Mouse (Mus musculus): ENCODE measurements around the gene Cwc15. TPM values are rescaled to one million over a fixed set of nuclear protein-coding genes. Genes with fewer than 3 reads are reported as not detected.

The Cwc15 gene
- polyA plus RNA-seq, 1 experiment from 2014 or later, result 176 TPM

DNA sequence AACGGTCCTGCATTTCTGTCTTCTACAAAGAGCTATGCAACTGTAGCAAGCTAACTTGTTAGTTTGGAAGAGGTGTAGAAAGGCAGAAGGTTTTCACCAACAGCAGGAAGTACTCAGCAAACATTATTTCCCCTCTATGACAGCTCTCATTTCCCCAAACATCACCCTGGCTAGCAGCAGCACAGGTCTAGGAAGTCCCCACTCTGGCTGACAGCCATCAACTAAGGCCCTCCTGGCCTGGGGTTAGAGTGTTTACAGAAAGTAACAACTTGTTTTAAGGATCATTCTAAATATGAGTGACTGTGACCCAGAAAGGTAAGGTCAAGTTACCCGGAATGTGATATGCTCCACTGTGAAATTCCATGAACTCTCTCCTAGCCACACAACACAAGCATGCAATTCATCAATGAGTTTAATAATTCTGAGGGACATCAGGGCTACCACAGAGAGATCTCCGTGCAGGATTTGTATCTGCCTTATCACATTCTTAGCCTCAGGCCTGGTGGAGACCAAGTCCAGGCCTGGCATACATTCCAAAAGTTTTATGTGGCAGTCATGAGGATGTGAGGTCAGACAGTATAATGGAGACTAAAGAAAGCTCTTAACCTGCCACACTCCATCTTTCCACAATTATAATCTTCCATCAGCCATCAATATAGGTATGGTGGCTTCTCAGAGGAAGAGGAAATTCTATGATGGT, 20.7 kb downstream of the Cwc15 start:
- Histone ChIP-seq H3K4me3 (no peak overlapping the region), H3K36me3 (no peaks in the 10 kb centered on the region), H3K9me3 (no peaks in the 10 kb centered on the region), H3K4me2 (replicated peaks) (no peak overlapping the region), H3K27me3 (no peaks in the 10 kb centered on the region), H3K27ac (no peak overlapping the region), H3K9ac (no peak overlapping the region), H3K4me1 (peaks cover 11% of the 10 kb centered on the region)
- 29% methylated on average over 3 of the region's 3 CpGs for WGBS
- ATAC-seq (ENCODE audit: insufficient number of reproducible peaks, insufficient read depth, low FRiP score, low TSS enrichment), result no peak

DNA sequence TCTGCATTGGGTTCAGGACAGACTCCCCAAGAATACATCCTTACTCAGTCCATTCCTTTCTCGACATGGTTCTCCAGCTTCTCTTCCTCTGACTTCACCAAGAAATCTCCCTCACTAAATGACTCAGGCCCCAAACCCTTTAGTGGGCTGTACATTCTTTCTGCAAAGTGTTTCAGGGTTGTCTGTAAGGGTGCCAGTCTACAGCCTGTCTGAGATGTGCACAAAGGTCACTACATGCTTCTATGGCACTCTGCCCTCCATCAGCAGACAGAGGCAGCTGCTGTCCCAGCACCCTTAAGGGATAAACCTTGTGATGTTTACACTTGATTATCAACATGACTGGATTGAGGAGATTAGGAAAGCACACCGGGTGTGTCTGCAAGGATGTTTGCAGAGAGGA, 21.3 kb downstream of the Cwc15 start:
- H3K9me3 ChIP-seq, result no peaks in the 10 kb centered on the region
- H3K4me1 ChIP-seq, result peaks cover 11% of the 10 kb centered on the region
- H3K4me2 ChIP-seq (replicated peaks), result no peak overlapping the region
- H3K36me3 ChIP-seq, result no peaks in the 10 kb centered on the region
- ATAC-seq (ENCODE audit: insufficient number of reproducible peaks, insufficient read depth, low FRiP score, low TSS enrichment), result no peak
- H3K27me3 ChIP-seq, result no peaks in the 10 kb centered on the region
- no peak overlapping the region for H3K4me3 ChIP-seq
- WGBS, result 57% methylated on average over 2 of the region's 2 CpGs
- no peak overlapping the region for H3K9ac ChIP-seq
- H3K27ac ChIP-seq, result no peak overlapping the region

DNA sequence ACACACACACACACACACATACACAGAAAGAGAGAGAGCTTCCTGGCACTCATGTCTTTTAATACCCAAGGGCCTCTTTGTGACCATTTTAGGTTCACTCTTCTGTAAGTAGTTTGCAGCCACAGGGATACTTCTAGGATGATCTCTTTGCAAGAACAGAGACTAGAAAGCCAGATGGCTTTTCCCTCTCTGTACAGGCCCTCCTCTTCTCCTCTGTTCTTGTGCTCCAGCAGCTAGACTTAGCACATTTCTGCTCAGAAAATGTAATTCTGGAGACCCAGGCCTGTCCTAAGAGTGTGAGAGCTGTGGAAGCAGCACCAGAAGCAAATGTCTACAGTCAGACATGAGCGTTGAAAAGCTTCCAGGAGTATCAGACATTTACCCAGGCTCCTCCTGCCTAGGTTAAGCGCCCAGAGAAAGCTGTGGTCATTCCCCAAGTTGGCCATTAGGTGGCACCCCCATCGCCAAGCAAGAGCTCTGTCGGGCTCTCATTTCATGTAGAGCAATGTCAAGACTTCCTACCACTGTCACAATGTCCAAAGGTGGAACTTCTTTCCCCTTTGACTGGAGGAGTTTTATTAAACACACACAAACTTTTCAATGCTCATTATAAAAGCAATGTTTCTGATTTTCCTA, 23.1 kb downstream of the Cwc15 start:
- ATAC-seq (ENCODE audit: insufficient number of reproducible peaks, insufficient read depth, low FRiP score, low TSS enrichment), result no peak
- Histone ChIP-seq H3K27me3 (no peaks in the 10 kb centered on the region), H3K36me3 (no peaks in the 10 kb centered on the region), H3K4me3 (no peak overlapping the region), H3K4me1 (peaks cover 8% of the 10 kb centered on the region), H3K27ac (no peak overlapping the region), H3K9me3 (no peaks in the 10 kb centered on the region), H3K9ac (no peak overlapping the region), H3K4me2 (replicated peaks) (no peak overlapping the region)
- whole genome bisulfite sequencing, result 11% methylated on average over 4 of the region's 4 CpGs

DNA sequence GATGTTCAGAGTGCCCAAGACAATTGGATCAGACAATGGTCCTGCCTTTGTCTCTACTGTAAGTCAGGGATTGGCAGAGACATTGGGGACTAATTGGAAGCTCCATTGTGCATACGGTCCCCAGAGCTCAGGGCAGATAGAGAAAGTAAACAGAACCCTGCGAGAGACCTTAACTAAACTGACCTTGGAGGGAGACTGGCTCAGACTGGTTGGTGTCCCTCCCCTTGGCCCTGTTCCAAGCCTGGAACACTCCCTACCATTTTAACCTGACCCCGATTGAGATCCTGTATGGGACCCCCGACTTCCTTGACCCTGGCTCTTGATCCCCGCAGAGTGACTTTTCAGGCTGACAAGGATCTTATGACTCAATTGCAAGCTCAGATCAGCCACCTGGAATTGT, 29.6 kb downstream of the Cwc15 start:
- H3K4me1 ChIP-seq, result no peaks in the 10 kb centered on the region
- no peak overlapping the region for H3K4me2 ChIP-seq (replicated peaks)
- H3K9me3 ChIP-seq, result no peaks in the 10 kb centered on the region
- H3K9ac ChIP-seq, result no peak overlapping the region
- no peak for ATAC-seq (ENCODE audit: insufficient number of reproducible peaks, insufficient read depth, low FRiP score, low TSS enrichment)
- no peak overlapping the region for H3K27ac ChIP-seq
- 75% methylated on average over 5 of the region's 5 CpGs for WGBS
- H3K36me3 ChIP-seq, result no peaks in the 10 kb centered on the region
- no peak overlapping the region for H3K4me3 ChIP-seq
- H3K27me3 ChIP-seq, result no peaks in the 10 kb centered on the region

DNA sequence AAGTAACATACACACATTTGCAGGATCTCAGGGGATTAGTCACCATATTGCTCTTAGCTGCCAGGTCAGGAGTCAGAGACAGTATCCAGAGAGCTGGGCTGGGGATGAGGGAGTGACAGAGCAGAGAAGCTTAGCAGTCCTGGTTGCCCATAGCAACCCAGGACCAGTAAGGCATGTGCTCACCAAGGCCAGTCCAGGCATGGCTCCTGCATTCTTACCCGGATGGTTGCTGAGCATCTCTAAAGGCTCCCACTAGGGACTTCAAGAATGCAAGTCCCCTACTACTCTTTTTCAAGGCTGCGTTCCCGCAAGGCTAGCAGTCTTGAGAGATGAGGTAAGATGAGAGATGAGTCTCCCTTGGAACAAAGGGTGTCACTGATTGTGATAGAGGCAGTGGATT, 31.9 kb downstream of the Cwc15 start:
- H3K4me2 ChIP-seq (replicated peaks), result no peak overlapping the region
- no peak overlapping the region for H3K4me3 ChIP-seq
- H3K27me3 ChIP-seq, result no peaks in the 10 kb centered on the region
- no peaks in the 10 kb centered on the region for H3K9me3 ChIP-seq
- no peaks in the 10 kb centered on the region for H3K4me1 ChIP-seq
- ATAC-seq (ENCODE audit: insufficient number of reproducible peaks, insufficient read depth, low FRiP score, low TSS enrichment), result peak; percentile 79; the same call in 1 of the 2 replicates
- no peak overlapping the region for H3K9ac ChIP-seq
- H3K36me3 ChIP-seq, result no peaks in the 10 kb centered on the region
- H3K27ac ChIP-seq, result no peak overlapping the region
- 39% methylated on average over 3 of the region's 3 CpGs for WGBS

DNA sequence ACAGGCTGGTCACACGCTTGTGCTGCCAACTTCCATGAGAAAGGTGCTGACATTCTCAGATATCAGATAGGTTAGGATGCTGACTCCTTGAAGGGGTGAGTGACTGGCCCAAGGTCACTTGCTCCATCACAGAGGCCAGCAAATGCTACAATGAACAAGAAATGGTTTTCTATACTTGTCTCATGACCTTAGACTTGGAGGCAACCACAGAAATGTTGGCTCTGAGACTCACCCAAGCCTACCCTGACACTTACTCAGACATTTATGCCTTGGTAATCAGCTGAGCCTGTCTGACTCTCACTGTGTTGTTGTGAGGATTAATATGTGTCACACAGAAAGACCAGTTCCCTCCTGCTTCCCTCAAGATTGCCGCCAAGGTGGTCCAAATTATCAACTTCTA, 33.2 kb downstream of the Cwc15 start:
- no peak overlapping the region for H3K9ac ChIP-seq
- H3K27me3 ChIP-seq, result no peaks in the 10 kb centered on the region
- H3K4me1 ChIP-seq, result no peaks in the 10 kb centered on the region
- no peaks in the 10 kb centered on the region for H3K9me3 ChIP-seq
- H3K27ac ChIP-seq, result no peak overlapping the region
- 92% methylated on average over 2 of the region's 2 CpGs for WGBS
- ATAC-seq (ENCODE audit: insufficient number of reproducible peaks, insufficient read depth, low FRiP score, low TSS enrichment), result no peak
- H3K36me3 ChIP-seq, result peaks cover 3% of the 10 kb centered on the region; the same call in 1 of the 2 replicates
- H3K4me3 ChIP-seq, result no peak overlapping the region
- no peak overlapping the region for H3K4me2 ChIP-seq (replicated peaks)

DNA sequence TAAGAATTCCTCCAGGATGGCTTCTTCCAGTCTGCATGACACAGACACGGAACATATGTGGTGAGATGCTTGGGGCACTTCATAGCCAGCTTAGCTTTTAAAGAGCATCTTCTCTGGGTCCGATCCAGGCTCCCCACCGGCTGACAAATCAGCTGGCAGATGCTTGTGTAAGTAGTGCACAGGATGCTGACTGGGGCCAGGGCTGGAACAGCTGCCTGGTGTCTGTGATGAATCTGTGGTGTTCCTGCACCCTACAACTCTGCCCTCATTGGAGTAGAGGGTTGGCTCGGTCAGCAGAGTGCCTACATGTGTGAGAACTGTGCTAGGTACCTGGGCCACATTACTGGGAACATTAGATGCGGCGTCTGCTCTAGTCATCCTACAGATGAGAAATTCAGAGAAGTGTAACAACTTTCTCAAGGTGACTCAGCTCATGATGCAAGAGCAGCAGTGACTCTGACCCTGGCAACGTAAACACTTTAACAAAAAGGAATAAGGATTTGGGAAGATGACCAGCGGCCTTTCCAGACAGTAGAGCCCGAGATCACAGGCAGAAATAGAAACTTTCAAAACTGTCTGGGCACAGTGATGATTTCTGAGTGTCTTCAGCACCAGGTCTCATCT, 34.5 kb downstream of the Cwc15 start:
- no peak overlapping the region for H3K4me2 ChIP-seq (replicated peaks)
- H3K4me3 ChIP-seq, result no peak overlapping the region
- no peak overlapping the region for H3K27ac ChIP-seq
- H3K4me1 ChIP-seq, result no peaks in the 10 kb centered on the region
- 88% methylated on average over 9 of the region's 9 CpGs for WGBS
- ATAC-seq (ENCODE audit: insufficient number of reproducible peaks, insufficient read depth, low FRiP score, low TSS enrichment), result no peak
- H3K9me3 ChIP-seq, result no peaks in the 10 kb centered on the region
- no peak overlapping the region for H3K9ac ChIP-seq
- no peaks in the 10 kb centered on the region for H3K27me3 ChIP-seq
- peaks cover 16% of the 10 kb centered on the region for H3K36me3 ChIP-seq

DNA sequence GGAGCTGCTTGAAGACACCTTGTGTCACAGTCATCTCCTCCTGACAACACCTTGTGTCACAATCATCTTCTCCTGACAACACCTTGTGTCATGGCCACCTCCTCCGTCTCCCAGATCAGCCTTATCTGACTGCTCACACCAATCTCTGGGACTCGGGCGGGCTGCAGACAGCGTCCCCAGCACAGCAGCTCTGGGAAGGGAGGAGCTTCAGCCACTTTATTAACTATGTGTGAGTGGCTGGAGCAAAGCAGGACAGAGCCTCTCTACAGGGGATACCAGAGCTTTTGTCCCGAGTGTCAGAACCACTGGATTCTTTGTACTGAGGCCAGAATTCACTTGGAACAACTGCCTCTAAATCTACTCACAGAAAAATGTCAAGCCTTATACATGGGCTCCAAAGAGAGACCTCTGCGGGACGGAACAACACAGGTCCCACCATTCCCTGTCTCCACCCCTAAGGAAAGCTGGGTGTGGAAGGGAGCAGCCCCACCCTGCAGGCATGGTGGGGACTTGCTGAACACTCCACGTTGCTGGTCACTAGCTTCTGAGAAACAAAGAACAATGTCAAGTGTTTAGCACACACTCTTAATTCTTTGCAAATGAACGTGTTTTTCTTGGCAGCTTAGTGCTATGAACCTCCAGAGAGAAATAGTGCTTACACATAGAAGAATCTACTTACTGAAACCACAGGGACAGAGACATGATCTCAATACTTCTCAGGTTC, 43.8 kb downstream of the Cwc15 start:
- H3K4me2 ChIP-seq (replicated peaks), result no peak overlapping the region
- H3K4me3 ChIP-seq, result no peak overlapping the region
- peaks cover 91% of the 10 kb centered on the region for H3K36me3 ChIP-seq
- WGBS, result 76% methylated on average over 9 of the region's 9 CpGs
- no peaks in the 10 kb centered on the region for H3K27me3 ChIP-seq
- no peak for ATAC-seq (ENCODE audit: insufficient number of reproducible peaks, insufficient read depth, low FRiP score, low TSS enrichment)
- H3K4me1 ChIP-seq, result peaks cover 5% of the 10 kb centered on the region; the same call in 1 of the 2 replicates
- no peak overlapping the region for H3K9ac ChIP-seq
- H3K27ac ChIP-seq, result no peak overlapping the region
- no peaks in the 10 kb centered on the region for H3K9me3 ChIP-seq

DNA sequence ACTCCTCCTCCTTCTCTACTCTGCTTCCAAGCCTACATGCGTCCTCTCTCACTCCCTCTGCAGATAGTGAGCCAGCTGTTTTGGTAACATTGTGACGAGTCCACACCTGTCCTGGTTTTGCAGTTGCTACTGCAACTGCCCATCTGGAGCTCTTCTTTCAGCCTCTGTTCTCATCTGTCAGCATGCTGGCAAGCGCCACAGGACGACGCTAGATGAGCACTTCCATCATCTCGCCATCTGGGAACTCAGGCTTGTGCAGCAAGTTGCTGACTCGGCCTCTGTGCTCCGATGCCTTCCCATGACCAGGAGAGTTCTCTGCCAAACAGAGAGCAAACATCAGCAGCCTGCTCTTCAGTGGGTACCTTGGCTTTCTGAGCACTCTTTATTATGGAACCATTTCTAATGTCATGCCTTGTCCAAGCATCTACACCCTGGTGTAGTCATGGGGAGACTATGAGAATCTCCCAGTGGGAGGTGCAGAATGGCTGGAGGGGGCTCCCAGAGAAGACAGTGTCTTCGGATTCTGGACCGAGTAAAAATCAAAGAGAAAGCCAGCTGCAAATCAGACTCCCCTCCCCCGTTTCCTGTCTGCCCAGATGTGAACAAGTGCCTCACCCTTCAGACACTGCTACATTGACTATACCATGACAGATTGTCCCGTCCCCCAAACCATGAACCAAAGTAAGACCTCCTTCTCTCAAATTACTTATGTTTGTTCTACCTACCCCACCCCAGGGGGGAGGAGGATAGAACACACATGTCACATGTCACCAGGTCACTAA, 47.4 kb downstream of the Cwc15 start:
- Histone ChIP-seq H3K4me2 (replicated peaks) (no peak overlapping the region), H3K9me3 (no peaks in the 10 kb centered on the region), H3K4me3 (no peak overlapping the region), H3K27me3 (no peaks in the 10 kb centered on the region), H3K36me3 (peaks cover 90% of the 10 kb centered on the region), H3K9ac (no peak overlapping the region), H3K4me1 (peaks cover 5% of the 10 kb centered on the region; the same call in 1 of the 2 replicates), H3K27ac (no peak overlapping the region)
- 62% methylated on average over 12 of the region's 12 CpGs for WGBS
- no peak for ATAC-seq (ENCODE audit: insufficient number of reproducible peaks, insufficient read depth, low FRiP score, low TSS enrichment)

DNA sequence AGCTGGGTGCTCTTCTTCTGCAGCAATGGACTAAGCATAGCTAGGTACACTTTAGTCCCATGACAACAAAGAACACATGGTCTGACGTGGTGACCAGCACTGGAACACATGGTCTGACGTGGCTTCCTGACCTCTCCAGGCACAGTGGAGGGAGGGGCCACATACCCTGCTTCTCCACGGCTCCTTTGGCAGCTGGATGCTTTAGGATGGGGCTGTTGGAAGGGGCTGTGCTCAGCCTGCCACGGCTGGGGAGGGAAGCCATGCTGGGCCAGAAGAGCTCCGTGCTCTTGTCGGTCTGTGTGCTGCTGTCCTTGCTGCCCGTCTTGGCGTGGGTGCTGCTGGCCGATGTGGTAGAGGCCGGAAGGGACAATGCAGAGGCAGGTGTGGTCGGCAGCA, 47.9 kb downstream of the Cwc15 start:
- Histone ChIP-seq H3K36me3 (peaks cover 92% of the 10 kb centered on the region), H3K27me3 (no peaks in the 10 kb centered on the region), H3K4me1 (peaks cover 5% of the 10 kb centered on the region; the same call in 1 of the 2 replicates), H3K4me3 (no peak overlapping the region), H3K9ac (no peak overlapping the region), H3K9me3 (no peaks in the 10 kb centered on the region), H3K4me2 (replicated peaks) (no peak overlapping the region), H3K27ac (no peak overlapping the region)
- ATAC-seq (ENCODE audit: insufficient number of reproducible peaks, insufficient read depth, low FRiP score, low TSS enrichment), result no peak
- WGBS, result 60% methylated on average over 11 of the region's 11 CpGs

DNA sequence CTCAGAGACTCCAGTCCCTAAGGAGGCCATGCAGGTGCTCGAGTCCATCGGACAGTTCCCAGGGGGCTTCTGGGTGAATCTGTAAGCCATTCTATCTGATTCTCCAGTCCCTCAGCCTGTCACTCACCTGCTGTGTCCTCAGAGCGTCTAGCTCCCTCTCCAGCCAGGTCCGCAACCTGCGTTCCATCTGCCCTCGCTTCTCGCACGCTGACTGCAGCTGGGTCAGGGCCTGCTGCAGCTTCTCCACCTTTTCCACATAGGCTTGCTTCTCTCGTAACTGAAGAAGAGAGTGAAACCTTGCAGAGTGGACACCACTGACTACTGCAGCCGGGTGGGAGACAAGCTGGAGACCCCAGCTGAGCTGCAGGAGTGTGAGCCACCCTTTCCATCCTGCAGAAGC, 57.9 kb downstream of the Cwc15 start:
- no peaks in the 10 kb centered on the region for H3K4me1 ChIP-seq
- H3K9ac ChIP-seq, result no peak overlapping the region
- no peaks in the 10 kb centered on the region for H3K27me3 ChIP-seq
- H3K4me2 ChIP-seq (replicated peaks), result no peak overlapping the region
- H3K9me3 ChIP-seq, result no peaks in the 10 kb centered on the region
- H3K36me3 ChIP-seq, result peaks cover 80% of the 10 kb centered on the region
- WGBS, result 91% methylated on average over 10 of the region's 10 CpGs
- no peak for ATAC-seq (ENCODE audit: insufficient number of reproducible peaks, insufficient read depth, low FRiP score, low TSS enrichment)
- H3K27ac ChIP-seq, result no peak overlapping the region
- H3K4me3 ChIP-seq, result no peak overlapping the region

All from embryonic facial prominence, embryonic 12.5 days (tissue).